Mouse (Mus musculus): ENCODE measurements around the gene Cib4. TPM values are rescaled to one million over a fixed set of nuclear protein-coding genes. Genes with fewer than 3 reads are reported as not detected.

The Cib4 gene
- total RNA-seq, 1 experiment from 2014 or later = not detected

DNA sequence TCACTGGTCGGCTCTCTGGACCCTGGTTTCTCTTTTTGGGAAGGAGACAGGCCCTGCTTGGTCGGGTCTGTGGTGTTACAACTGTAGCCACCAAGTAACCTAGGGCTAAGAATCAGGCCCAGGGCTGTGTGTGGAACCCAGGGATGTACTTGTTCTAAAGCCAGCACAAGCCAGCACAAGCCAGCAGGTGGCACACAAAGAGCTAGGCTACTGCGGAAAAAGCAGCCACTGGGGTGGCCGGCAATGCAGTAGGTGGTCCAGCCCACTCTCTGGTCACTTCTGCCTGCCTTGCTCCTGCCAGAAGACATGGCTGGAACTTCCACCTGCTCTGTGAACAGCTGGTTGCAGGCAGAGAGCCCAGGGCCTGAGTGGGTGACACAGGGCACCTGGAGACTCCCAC, 85.5 kb downstream of the Cib4 start:
- ATAC-seq (replicated peaks; ENCODE audit: low read depth, poor library complexity, severe bottlenecking) = no peak

DNA sequence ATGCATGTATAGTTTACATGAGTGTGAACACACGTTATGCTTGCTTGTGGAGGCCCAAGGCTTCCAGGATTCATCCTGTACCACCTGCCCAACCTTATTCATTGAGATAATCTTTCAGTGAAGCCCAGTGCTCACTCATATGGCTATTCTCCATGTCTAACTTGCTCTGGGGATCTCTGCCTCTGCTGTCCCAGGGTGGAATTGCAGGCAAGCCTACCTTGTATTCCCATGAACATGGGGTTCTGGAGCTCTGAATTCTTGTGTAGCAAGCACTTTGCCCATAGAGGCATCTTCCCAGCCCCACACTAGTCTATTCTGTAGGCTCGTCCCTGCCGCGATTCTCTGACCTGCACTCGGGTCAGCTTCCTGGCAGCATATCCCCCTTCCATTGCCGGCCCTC, 89.6 kb downstream of the Cib4 start:
- ATAC-seq (replicated peaks; ENCODE audit: low read depth, poor library complexity, severe bottlenecking) = no peak

DNA sequence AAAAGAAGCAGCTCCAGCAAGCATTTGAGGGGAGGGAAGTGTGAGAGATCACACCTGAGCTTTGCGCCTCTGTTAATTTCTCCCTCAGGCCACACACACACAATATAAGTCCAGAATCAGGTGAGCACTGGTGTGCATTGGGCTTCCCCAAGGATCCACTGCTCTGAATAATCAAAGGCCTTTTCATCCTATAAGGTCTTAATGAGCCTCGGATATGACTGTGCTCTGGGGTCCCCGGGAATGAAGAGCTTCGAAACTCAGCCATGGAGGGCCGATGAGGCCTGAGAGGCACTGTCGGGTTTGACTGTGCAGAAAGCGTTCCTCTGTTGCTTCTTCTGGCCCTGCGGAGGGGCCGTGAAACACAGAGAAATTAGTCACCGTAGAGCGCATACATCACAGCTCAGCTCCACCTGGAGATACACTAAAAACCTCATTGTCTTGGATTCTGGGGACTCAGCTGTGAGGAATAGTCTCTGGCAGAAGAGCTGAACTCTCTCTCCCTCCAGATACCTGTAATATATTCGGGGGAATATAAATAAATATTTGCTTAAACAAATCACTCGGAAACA, 101.2 kb downstream of the Cib4 start:
- no peak for ATAC-seq (replicated peaks; ENCODE audit: low read depth, poor library complexity, severe bottlenecking)

DNA sequence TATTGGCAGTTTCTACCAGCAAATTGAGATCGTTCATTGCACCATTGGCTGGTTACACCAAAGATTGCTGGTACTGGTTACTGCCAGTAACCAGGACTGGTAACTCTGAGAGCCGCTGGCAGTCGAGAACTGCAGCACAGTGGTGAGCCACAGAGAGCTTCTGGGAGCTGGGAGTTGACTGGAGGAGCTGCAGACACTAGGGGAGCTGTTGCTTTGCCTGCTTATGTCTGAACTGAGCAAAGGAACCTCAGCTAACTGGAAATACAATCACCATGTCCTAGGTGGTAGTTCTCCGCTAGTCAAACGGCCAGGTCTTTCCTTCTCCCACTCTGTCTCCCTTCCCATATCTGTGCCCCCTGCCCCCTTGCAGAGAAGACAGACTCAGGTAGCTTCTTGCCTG, 103.4 kb downstream of the Cib4 start:
- no peak for ATAC-seq (replicated peaks; ENCODE audit: low read depth, poor library complexity, severe bottlenecking)

DNA sequence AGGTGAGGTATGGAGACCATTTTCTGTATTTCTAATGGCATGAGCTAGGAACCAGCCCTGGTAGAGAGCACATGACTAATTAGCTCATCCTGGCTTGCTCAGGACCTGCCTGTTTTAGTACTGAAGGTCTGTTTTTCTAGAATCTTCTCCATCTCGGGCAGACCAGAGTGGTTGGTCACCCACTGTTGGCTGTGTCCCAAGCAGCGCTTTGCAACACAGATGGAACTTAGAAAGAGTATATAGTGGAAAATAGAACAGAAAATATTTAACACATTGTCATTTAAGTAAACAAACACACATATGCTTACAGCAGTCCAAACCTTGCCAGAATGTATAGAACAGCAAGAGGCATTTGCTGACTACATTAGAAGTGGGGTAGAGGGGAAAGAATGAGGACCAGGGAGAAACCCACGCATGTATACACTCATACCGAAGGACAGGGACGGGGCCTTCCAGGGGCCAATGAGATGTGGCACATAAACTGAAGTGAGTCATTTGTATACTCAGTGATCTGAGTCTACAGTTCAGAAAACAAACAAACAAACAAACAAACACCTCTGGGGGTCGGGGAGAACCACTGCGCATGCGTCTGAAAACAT, 105.2 kb downstream of the Cib4 start:
- ATAC-seq (replicated peaks; ENCODE audit: low read depth, poor library complexity, severe bottlenecking) = no peak

DNA sequence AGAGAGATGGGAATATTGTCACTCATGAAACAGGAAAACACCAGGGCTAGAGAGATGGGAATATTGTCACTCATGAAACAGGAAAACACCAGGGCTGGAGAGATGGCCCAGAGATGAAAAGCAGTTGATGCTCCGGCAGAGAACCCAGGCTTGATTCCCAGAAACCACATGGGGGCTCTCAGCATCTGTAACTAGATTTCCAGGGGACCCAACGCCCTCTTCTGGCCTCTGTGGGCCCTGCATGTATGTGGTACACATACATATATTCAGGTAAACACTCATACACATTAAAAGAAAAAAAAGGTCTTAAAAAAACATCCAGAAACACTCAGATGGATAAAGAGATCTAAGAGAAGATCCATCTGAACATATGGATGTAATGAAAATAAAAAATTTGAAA, 106.7 kb downstream of the Cib4 start:
- ATAC-seq (replicated peaks; ENCODE audit: low read depth, poor library complexity, severe bottlenecking) = no peak

Other genes starting within 250 kb of the Cib4 start
- not detected in 2 replicates for gene Otof, start 83.9 kb downstream of the Cib4 start, total RNA-seq (2017)
- gene 1700001C02Rik, start 79.8 kb downstream of the Cib4 start, total RNA-seq (2017) = not detected in 2 replicates
- not detected in 2 replicates for gene Kcnk3, start 42.3 kb upstream of the Cib4 start, total RNA-seq (2017)
- 4.8 and 8.5 TPM in 2 replicates for gene Slc35f6, start 102.1 kb upstream of the Cib4 start, total RNA-seq (2017)
- 107 and 123 TPM in 2 replicates for gene Cenpa, start 120.9 kb upstream of the Cib4 start, total RNA-seq (2017)
- gene Dpysl5, start 165.7 kb upstream of the Cib4 start, total RNA-seq (2017) = not detected in 2 replicates